Mouse (Mus musculus): ENCODE data around the gene Fkbp14. TPM values are rescaled to one million over a fixed set of nuclear protein-coding genes. Genes with fewer than 3 reads are reported as not detected.

Gene Fkbp14
- 2.7 and 3.7 TPM in 2 replicates for polyA plus RNA-seq (2015; fragmentation: Nextera tagmentation; extraction: Ambion mirVana)

GRCm38 (mm10) chr6:54597208-54597607 is at the start of gene Fkbp14:
Gene Fkbp14, minus strand, starts transcription at chr6:54597308.
- DNase-seq (ENCODE audit: low spot score): no peak

- DNase-seq (ENCODE audit: low spot score): no peak
These were observed 46.1 kb upstream of the Fkbp14 start for GRCm38 (mm10) chr6:54643181-54643580.

GRCm38 (mm10) chr6:54641953-54642352 is 44.8 kb upstream of the Fkbp14 start:
- no peak for DNase-seq (ENCODE audit: low spot score)

- DNase-seq (ENCODE audit: low spot score): no peak
These were observed 42.8 kb upstream of the Fkbp14 start for GRCm38 (mm10) chr6:54639877-54640276.

GRCm38 (mm10) chr6:54631462-54631861 is 34.4 kb upstream of the Fkbp14 start:
- peak; percentile 21 for DNase-seq (ENCODE audit: low spot score)

GRCm38 (mm10) chr6:54629734-54630133 is 32.6 kb upstream of the Fkbp14 start:
- DNase-seq (ENCODE audit: low spot score): peak; percentile 50

GRCm38 (mm10) chr6:54628381-54628780 is 31.3 kb upstream of the Fkbp14 start:
- no peak for DNase-seq (ENCODE audit: low spot score)

- DNase-seq (ENCODE audit: low spot score): no peak
These were observed 23.2 kb upstream of the Fkbp14 start for GRCm38 (mm10) chr6:54620357-54620756.

- no peak for DNase-seq (ENCODE audit: low spot score)
These were observed 22.4 kb upstream of the Fkbp14 start for GRCm38 (mm10) chr6:54619530-54619929.

- DNase-seq (ENCODE audit: low spot score): no peak
These were observed 20.3 kb upstream of the Fkbp14 start for GRCm38 (mm10) chr6:54617363-54617762.

GRCm38 (mm10) chr6:54606241-54606640 is 9.1 kb upstream of the Fkbp14 start:
- DNase-seq (ENCODE audit: low spot score): no peak

- no peak for DNase-seq (ENCODE audit: low spot score)
These were observed 7.0 kb upstream of the Fkbp14 start for GRCm38 (mm10) chr6:54604001-54604715.

GRCm38 (mm10) chr6:54602891-54603290 is 5.8 kb upstream of the Fkbp14 start:
- DNase-seq (ENCODE audit: low spot score): no peak

- DNase-seq (ENCODE audit: low spot score): no peak
These were observed 3.7 kb upstream of the Fkbp14 start for GRCm38 (mm10) chr6:54600681-54601347.

- no peak for DNase-seq (ENCODE audit: low spot score)
These were observed 603 bp upstream of the Fkbp14 start for GRCm38 (mm10) chr6:54597711-54598110.

GRCm38 (mm10) chr6:54595330-54595878 is 1.7 kb downstream of the Fkbp14 start:
- DNase-seq (ENCODE audit: low spot score): no peak

- DNase-seq (ENCODE audit: low spot score): peak; percentile 50
These were observed 2.4 kb downstream of the Fkbp14 start, which contains the start of gene Plekha8 for GRCm38 (mm10) chr6:54594469-54595329. Gene Plekha8, plus strand, starts transcription at chr6:54595111.

- no peak for DNase-seq (ENCODE audit: low spot score)
These were observed 3.2 kb downstream of the Fkbp14 start for GRCm38 (mm10) chr6:54593766-54594468.

- DNase-seq (ENCODE audit: low spot score): peak; percentile 52
These were observed 4.1 kb downstream of the Fkbp14 start for GRCm38 (mm10) chr6:54592938-54593535.

- DNase-seq (ENCODE audit: low spot score): no peak
These were observed 5.3 kb downstream of the Fkbp14 start for GRCm38 (mm10) chr6:54591778-54592177.
